Mouse (Mus musculus) lung, postnatal 0 days (tissue): Measurements from ENCODE around the gene Sorcs3. TPM values are rescaled to one million over a fixed set of nuclear protein-coding genes. Genes with fewer than 3 reads are reported as not detected.

Source experiments
- ATAC-seq: fragments of 200-750 bp; cut with Nextera tagmentation; 2 replicates; pipeline ENCODE4 v1.8.0; 2017; ENCODE audit warnings: moderate library complexity
- DNase-seq: peaks from one replicate; pipeline ENCODE4 v3.0.0-alpha.2; 2016; ENCODE audit warnings: low spot score
- H3K27ac ChIP-seq: fragments of 300-500 bp; sonication (generic); 2 replicates; pipeline ENCODE4 v1.5.1; 2014; ENCODE audit warnings: antibody characterized with exemption, mild to moderate bottlenecking, low read length, mixed read lengths
- H3K27me3 ChIP-seq: fragments of 300-500 bp; sonication (generic); replicated peaks from 2 replicates; pipeline ENCODE4 v1.6.1; 2014; ENCODE audit warnings: low read length, mixed read lengths; ENCODE audit not compliant: insufficient read depth
- H3K36me3 ChIP-seq: fragments of 300-500 bp; sonication (generic); 2 replicates; pipeline ENCODE4 v1.6.1; 2014; ENCODE audit warnings: low read length, mixed read lengths; ENCODE audit not compliant: insufficient read depth
- H3K4me1 ChIP-seq: fragments of 300-500 bp; sonication (generic); 2 replicates; pipeline ENCODE4 v1.6.1; 2014; ENCODE audit warnings: antibody characterized with exemption, low read depth, low read length, mixed read lengths; ENCODE audit not compliant: insufficient read depth
- H3K4me2 ChIP-seq: fragments of 300-500 bp; sonication (generic); replicated peaks from 2 replicates; pipeline ENCODE4 v1.6.1; 2014; ENCODE audit warnings: low read depth, mild to moderate bottlenecking, low read length, moderate library complexity, mixed read lengths
- H3K4me3 ChIP-seq: fragments of 300-500 bp; sonication (generic); 2 replicates; pipeline ENCODE4 v1.5.1; 2014; ENCODE audit warnings: low read depth, low read length
- H3K9ac ChIP-seq: fragments of 300-500 bp; sonication (generic); replicated peaks from 2 replicates; pipeline ENCODE4 v1.6.1; 2014; ENCODE audit warnings: low read depth, mild to moderate bottlenecking
- H3K9me3 ChIP-seq: fragments of 300-500 bp; sonication (generic); 2 replicates; pipeline ENCODE4 v1.6.1; 2016; ENCODE audit warnings: low read length, mixed read lengths
- CTCF ChIP-seq: IDR thresholded peaks from 2 replicates; pipeline ENCODE4 v1.5.1; 2016; ENCODE audit warnings: antibody characterized with exemption, mild to moderate bottlenecking
- EP300 ChIP-seq: IDR thresholded peaks from 2 replicates; pipeline ENCODE4 v1.6.1; 2016; ENCODE audit warnings: antibody characterized with exemption, mild to moderate bottlenecking, control low read depth
- WGBS: fragments of 180-500 bp; shearing (Covaris S2); extraction: QIAGEN DNeasy Blood & Tissue Kit; methylation state at CpG from one replicate; pipeline ENCODE4 v1.1.7; 2014; 5-methylcytosine and 5-hydroxymethylcytosine counted together
- polyA plus RNA-seq: library from polyadenylated mRNA; unstranded; fragments of >200 nt; fragmentation: Nextera tagmentation; extraction: Ambion mirVana; gene quantifications from 2 replicates; pipeline ENCODE4 v1.2.1, GENCODE M21; 2015

The Sorcs3 gene
- polyA plus RNA-seq, 1 experiment from 2014 or later, result 0.02 TPM

GRCm38 (mm10) chr19:48725851-48726419 lies 520.1 kb downstream of the Sorcs3 start:
- H3K4me2 ChIP-seq, result no peak overlapping the region
- no peaks in the 10 kb centered on the region for H3K36me3 ChIP-seq
- no peak for ATAC-seq
- H3K27me3 ChIP-seq, result no peaks in the 10 kb centered on the region
- no peaks in the 10 kb centered on the region for H3K4me1 ChIP-seq
- 66% methylated on average over 6 of the region's 6 CpGs for WGBS
- no peaks in the 10 kb centered on the region for H3K9me3 ChIP-seq
- H3K9ac ChIP-seq, result no peak overlapping the region
- H3K4me3 ChIP-seq, result no peak overlapping the region
- DNase-seq, result no peak
- no peak overlapping the region for H3K27ac ChIP-seq
- TF ChIP-seq EP300, result no peak
- TF ChIP-seq CTCF, result no peak

- Histone ChIP-seq H3K36me3 (no peaks in the 10 kb centered on the region), H3K27ac (no peak overlapping the region), H3K27me3 (no peaks in the 10 kb centered on the region), H3K4me2 (no peak overlapping the region), H3K4me1 (no peaks in the 10 kb centered on the region), H3K9ac (no peak overlapping the region), H3K4me3 (no peak overlapping the region), H3K9me3 (no peaks in the 10 kb centered on the region)
- 56% methylated on average over 3 of the region's 3 CpGs for WGBS
- DNase-seq, result no peak
- TF ChIP-seq CTCF (no peak), EP300 (no peak)
- no peak for ATAC-seq
Observed at GRCm38 (mm10) chr19:48727048-48727447, 521.2 kb downstream of the Sorcs3 start.

- DNase-seq (no peak), ATAC-seq (no peak)
- no peak overlapping the region for H3K4me3 ChIP-seq
- H3K4me2 ChIP-seq, result no peak overlapping the region
- WGBS, result 88% methylated on average over 5 of the region's 5 CpGs
- H3K4me1 ChIP-seq, result no peaks in the 10 kb centered on the region
- no peak for TF ChIP-seq CTCF
- no peak for TF ChIP-seq EP300
- H3K36me3 ChIP-seq, result no peaks in the 10 kb centered on the region
- H3K27me3 ChIP-seq, result no peaks in the 10 kb centered on the region
- no peak overlapping the region for H3K9ac ChIP-seq
- no peaks in the 10 kb centered on the region for H3K9me3 ChIP-seq
- no peak overlapping the region for H3K27ac ChIP-seq
Observed at GRCm38 (mm10) chr19:48727601-48728000, 521.8 kb downstream of the Sorcs3 start.

- no peaks in the 10 kb centered on the region for H3K36me3 ChIP-seq
- 91% methylated on average over 10 of the region's 10 CpGs for WGBS
- ATAC-seq, result no peak
- no peak for DNase-seq
- H3K4me3 ChIP-seq, result no peak overlapping the region
- no peaks in the 10 kb centered on the region for H3K4me1 ChIP-seq
- no peak overlapping the region for H3K4me2 ChIP-seq
- no peak overlapping the region for H3K9ac ChIP-seq
- no peak overlapping the region for H3K27ac ChIP-seq
- H3K27me3 ChIP-seq, result no peaks in the 10 kb centered on the region
- H3K9me3 ChIP-seq, result no peaks in the 10 kb centered on the region
- TF ChIP-seq CTCF (no peak), EP300 (no peak)
Observed at GRCm38 (mm10) chr19:48731731-48732130, 525.9 kb downstream of the Sorcs3 start.

GRCm38 (mm10) chr19:48734370-48734769 lies 528.5 kb downstream of the Sorcs3 start:
- 44% methylated on average over 4 of the region's 4 CpGs for WGBS
- ATAC-seq (no peak), DNase-seq (no peak)
- Histone ChIP-seq H3K9ac (no peak overlapping the region), H3K9me3 (no peaks in the 10 kb centered on the region), H3K4me2 (no peak overlapping the region), H3K36me3 (no peaks in the 10 kb centered on the region), H3K4me3 (no peak overlapping the region), H3K27ac (no peak overlapping the region), H3K27me3 (no peaks in the 10 kb centered on the region), H3K4me1 (no peaks in the 10 kb centered on the region)
- TF ChIP-seq CTCF (no peak), EP300 (no peak)

GRCm38 (mm10) chr19:48737554-48737953 lies 531.7 kb downstream of the Sorcs3 start:
- Histone ChIP-seq H3K27me3 (no peaks in the 10 kb centered on the region), H3K9me3 (no peaks in the 10 kb centered on the region), H3K4me3 (no peak overlapping the region), H3K4me2 (no peak overlapping the region), H3K4me1 (no peaks in the 10 kb centered on the region), H3K27ac (no peak overlapping the region), H3K9ac (no peak overlapping the region), H3K36me3 (no peaks in the 10 kb centered on the region)
- 46% methylated on average over 2 of the region's 2 CpGs for WGBS
- DNase-seq (no peak), ATAC-seq (no peak)
- TF ChIP-seq CTCF (no peak), EP300 (no peak)

GRCm38 (mm10) chr19:48755156-48755555 lies 549.3 kb downstream of the Sorcs3 start:
- Histone ChIP-seq H3K9ac (no peak overlapping the region), H3K36me3 (no peaks in the 10 kb centered on the region), H3K9me3 (no peaks in the 10 kb centered on the region), H3K27ac (no peak overlapping the region), H3K4me1 (no peaks in the 10 kb centered on the region), H3K27me3 (no peaks in the 10 kb centered on the region), H3K4me3 (no peak overlapping the region), H3K4me2 (no peak overlapping the region)
- ATAC-seq, result no peak
- TF ChIP-seq CTCF, result no peak
- no peak for TF ChIP-seq EP300
- no peak for DNase-seq
- 89% methylated on average over 9 of the region's 9 CpGs for WGBS
